Mouse (Mus musculus): Measurements from ENCODE around the gene Tbcd. TPM values are rescaled to one million over a fixed set of nuclear protein-coding genes. Genes with fewer than 3 reads are reported as not detected.

Gene Tbcd
- total and polyA plus RNA-seq, 2 experiments from 2014 or later: 57.1 to 102 TPM

- 69% methylated on average over 7 of the region's 7 CpGs for WGBS
- no peak for TF ChIP-seq CTCF (IDR thresholded peaks at IDR 0.05; ENCODE audit: low read depth)
- no peak overlapping the region for H3K27ac ChIP-seq
- no peaks in the 10 kb centered on the region for H3K27me3 ChIP-seq (ENCODE audit: insufficient read depth, low read length)
- H3K4me3 ChIP-seq (ENCODE audit: low read length): no peak overlapping the region
- H3K9ac ChIP-seq (replicated peaks; ENCODE audit: low read length): no peak overlapping the region
- no peaks in the 10 kb centered on the region for H3K9me3 ChIP-seq (ENCODE audit: low read length)
- peaks cover 21% of the 10 kb centered on the region; the same call in 1 of the 2 replicates for H3K4me1 ChIP-seq (ENCODE audit: insufficient read depth, low read length)
- DNase-seq (ENCODE audit: low spot score): no peak
- H3K36me3 ChIP-seq (ENCODE audit: insufficient read depth, low read length): no peaks in the 10 kb centered on the region
- no peak overlapping the region for H3K4me2 ChIP-seq (ENCODE audit: low read depth, low read length)
- ATAC-seq: no peak
Observed at GRCm38 (mm10) chr11:121552846-121553457, 101.2 kb downstream of the Tbcd start.

DNA sequence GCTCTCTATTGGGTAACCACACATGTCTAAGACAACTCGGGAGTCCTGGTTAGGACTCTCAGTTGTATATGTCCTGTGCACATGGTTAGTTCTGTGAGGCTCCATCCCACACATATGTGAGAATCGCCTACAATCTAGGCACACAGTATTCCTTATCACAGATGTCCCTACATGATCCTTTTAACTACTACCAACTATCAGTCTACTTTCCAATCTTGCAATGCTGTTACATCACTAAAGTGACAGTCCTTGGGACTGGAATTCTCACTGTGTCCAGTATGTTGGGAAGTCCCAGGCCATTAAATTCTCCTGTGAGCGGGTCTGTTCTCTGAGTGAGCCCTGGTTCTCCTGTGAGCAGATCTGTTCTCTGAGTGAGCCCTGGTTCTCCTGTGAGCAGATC lies 101.7 kb downstream of the Tbcd start:
- DNase-seq (ENCODE audit: low spot score): no peak
- peaks cover 21% of the 10 kb centered on the region; the same call in 1 of the 2 replicates for H3K4me1 ChIP-seq (ENCODE audit: insufficient read depth, low read length)
- H3K36me3 ChIP-seq (ENCODE audit: insufficient read depth, low read length): no peaks in the 10 kb centered on the region
- H3K27me3 ChIP-seq (ENCODE audit: insufficient read depth, low read length): no peaks in the 10 kb centered on the region
- 94% methylated on average over 3 of the region's 3 CpGs for WGBS
- ATAC-seq: no peak
- no peak overlapping the region for H3K4me3 ChIP-seq (ENCODE audit: low read length)
- H3K9me3 ChIP-seq (ENCODE audit: low read length): no peaks in the 10 kb centered on the region
- no peak overlapping the region for H3K4me2 ChIP-seq (ENCODE audit: low read depth, low read length)
- H3K27ac ChIP-seq: no peak overlapping the region
- TF ChIP-seq CTCF (IDR thresholded peaks at IDR 0.05; ENCODE audit: low read depth): no peak
- H3K9ac ChIP-seq (replicated peaks; ENCODE audit: low read length): no peak overlapping the region

- WGBS: 81% methylated on average over 1 of the region's 1 CpGs
- no peak for TF ChIP-seq CTCF (IDR thresholded peaks at IDR 0.05; ENCODE audit: low read depth)
- H3K9ac ChIP-seq (replicated peaks; ENCODE audit: low read length): no peak overlapping the region
Observed at GRCm38 (mm10) chr11:121556727-121557126, 105.0 kb downstream of the Tbcd start.

GRCm38 (mm10) chr11:121557946-121558345 lies 106.2 kb downstream of the Tbcd start:
- Histone ChIP-seq H3K9me3 (ENCODE audit: low read length) (no peaks in the 10 kb centered on the region), H3K9ac (replicated peaks; ENCODE audit: low read length) (no peak overlapping the region), H3K36me3 (ENCODE audit: insufficient read depth, low read length) (no peaks in the 10 kb centered on the region; the same call in 1 of the 2 replicates), H3K27ac (no peak overlapping the region), H3K4me2 (ENCODE audit: low read depth, low read length) (no peak overlapping the region), H3K27me3 (ENCODE audit: insufficient read depth, low read length) (no peaks in the 10 kb centered on the region), H3K4me3 (ENCODE audit: low read length) (no peak overlapping the region), H3K4me1 (ENCODE audit: insufficient read depth, low read length) (no peaks in the 10 kb centered on the region)
- WGBS: 98% methylated on average over 1 of the region's 1 CpGs
- no peak for TF ChIP-seq CTCF (IDR thresholded peaks at IDR 0.05; ENCODE audit: low read depth)
- ATAC-seq (no peak), DNase-seq (ENCODE audit: low spot score) (no peak)

More at GRCm38 (mm10) chr11:121556727-121557126, 105.0 kb downstream of the Tbcd start:
- Histone ChIP-seq H3K9me3 (ENCODE audit: low read length) (no peaks in the 10 kb centered on the region), H3K4me3 (ENCODE audit: low read length) (no peak overlapping the region), H3K4me1 (ENCODE audit: insufficient read depth, low read length) (0 out of 2 replicates have a peak, but pooled peaks cover 4% of the 10 kb centered on the region), H3K27me3 (ENCODE audit: insufficient read depth, low read length) (no peaks in the 10 kb centered on the region), H3K36me3 (ENCODE audit: insufficient read depth, low read length) (no peaks in the 10 kb centered on the region), H3K4me2 (ENCODE audit: low read depth, low read length) (no peak overlapping the region), H3K27ac (no peak overlapping the region)
- ATAC-seq: no peak
- no peak for DNase-seq (ENCODE audit: low spot score)

DNA sequence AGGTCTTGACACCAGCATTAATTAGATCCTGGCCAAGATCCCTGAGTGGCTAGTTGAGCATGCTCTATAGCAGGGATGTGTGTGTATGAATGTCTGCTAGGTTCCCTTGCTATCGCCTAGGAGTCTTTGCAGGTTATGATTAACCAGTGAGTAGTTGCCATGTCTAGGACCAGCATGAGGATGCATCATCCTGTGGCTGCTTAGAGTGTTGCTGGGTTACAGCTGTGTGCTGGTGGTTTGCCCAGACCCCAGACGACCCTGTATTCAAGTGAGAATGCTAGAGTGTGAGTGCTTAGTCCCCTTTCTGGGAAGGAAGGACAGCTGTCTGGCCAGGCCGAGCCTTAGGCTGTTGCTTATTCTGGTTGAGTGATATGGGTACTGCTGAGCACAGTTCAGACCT lies 106.8 kb downstream of the Tbcd start:
- ATAC-seq (no peak), DNase-seq (ENCODE audit: low spot score) (no peak)
- Histone ChIP-seq H3K9ac (replicated peaks; ENCODE audit: low read length) (no peak overlapping the region), H3K4me3 (ENCODE audit: low read length) (no peak overlapping the region), H3K27ac (no peak overlapping the region), H3K4me1 (ENCODE audit: insufficient read depth, low read length) (no peaks in the 10 kb centered on the region), H3K27me3 (ENCODE audit: insufficient read depth, low read length) (no peaks in the 10 kb centered on the region), H3K36me3 (ENCODE audit: insufficient read depth, low read length) (no peaks in the 10 kb centered on the region; the same call in 1 of the 2 replicates), H3K9me3 (ENCODE audit: low read length) (no peaks in the 10 kb centered on the region), H3K4me2 (ENCODE audit: low read depth, low read length) (no peak overlapping the region)
- WGBS: 79% methylated on average over 3 of the region's 3 CpGs
- no peak for TF ChIP-seq CTCF (IDR thresholded peaks at IDR 0.05; ENCODE audit: low read depth)

- 89% methylated on average over 4 of the region's 4 CpGs for WGBS
- ATAC-seq: no peak
- H3K36me3 ChIP-seq (ENCODE audit: insufficient read depth, low read length): no peaks in the 10 kb centered on the region; the same call in 1 of the 2 replicates
Observed at GRCm38 (mm10) chr11:121559527-121560293, 108.0 kb downstream of the Tbcd start.

DNA sequence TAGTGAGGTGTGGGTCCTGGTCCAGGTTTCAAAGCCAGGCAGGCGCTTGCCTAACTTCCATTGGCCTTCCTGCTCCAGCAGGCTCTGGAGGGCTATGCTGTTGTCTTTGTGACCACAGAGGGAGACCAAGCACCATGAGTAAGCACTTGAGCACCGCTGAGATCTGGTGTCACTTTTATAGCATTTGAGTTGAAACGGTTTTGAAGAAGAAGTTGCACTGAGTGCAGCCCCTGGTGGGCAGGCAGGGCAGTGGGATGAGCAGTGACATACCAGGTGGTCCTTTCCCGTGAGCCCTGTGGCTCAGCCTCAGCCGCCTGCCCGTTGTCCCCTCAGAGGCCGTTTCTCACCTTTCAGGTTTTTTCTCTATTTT lies 108.5 kb downstream of the Tbcd start:
- H3K9ac ChIP-seq (replicated peaks; ENCODE audit: low read length): no peak overlapping the region
- ATAC-seq (no peak), DNase-seq (ENCODE audit: low spot score) (no peak)
- WGBS: 77% methylated on average over 7 of the region's 7 CpGs
- no peaks in the 10 kb centered on the region for H3K9me3 ChIP-seq (ENCODE audit: low read length)
- H3K27ac ChIP-seq: no peak overlapping the region
- TF ChIP-seq CTCF (IDR thresholded peaks at IDR 0.05; ENCODE audit: low read depth): 0 out of 2 replicates have a peak, but pooled peaks have one; percentile 16
- no peaks in the 10 kb centered on the region for H3K4me1 ChIP-seq (ENCODE audit: insufficient read depth, low read length)
- H3K4me3 ChIP-seq (ENCODE audit: low read length): no peak overlapping the region
- no peaks in the 10 kb centered on the region for H3K27me3 ChIP-seq (ENCODE audit: insufficient read depth, low read length)
- H3K36me3 ChIP-seq (ENCODE audit: insufficient read depth, low read length): no peaks in the 10 kb centered on the region; the same call in 1 of the 2 replicates
- H3K4me2 ChIP-seq (ENCODE audit: low read depth, low read length): no peak overlapping the region

More at GRCm38 (mm10) chr11:121559527-121560293, 108.0 kb downstream of the Tbcd start:
- DNase-seq (ENCODE audit: low spot score): no peak
- TF ChIP-seq CTCF (IDR thresholded peaks at IDR 0.05; ENCODE audit: low read depth): no peak
- Histone ChIP-seq H3K27ac (no peak overlapping the region), H3K27me3 (ENCODE audit: insufficient read depth, low read length) (no peaks in the 10 kb centered on the region), H3K9me3 (ENCODE audit: low read length) (no peaks in the 10 kb centered on the region), H3K9ac (replicated peaks; ENCODE audit: low read length) (no peak overlapping the region), H3K4me3 (ENCODE audit: low read length) (no peak overlapping the region), H3K4me1 (ENCODE audit: insufficient read depth, low read length) (no peaks in the 10 kb centered on the region), H3K4me2 (ENCODE audit: low read depth, low read length) (no peak overlapping the region)

Data from hindbrain, postnatal 0 days (tissue).